Mouse (Mus musculus): ENCODE results near the gene Sh2d3c. TPM values are rescaled to one million over a fixed set of nuclear protein-coding genes. Genes with fewer than 3 reads are reported as not detected.
A peak's percentile ranks its signal among the peaks of the same experiment; 100 is the strongest.

The Sh2d3c gene
- total RNA-seq, 4 experiments from 2014 or later = 3.3 to 6.6 (median 6.1) TPM

DNA sequence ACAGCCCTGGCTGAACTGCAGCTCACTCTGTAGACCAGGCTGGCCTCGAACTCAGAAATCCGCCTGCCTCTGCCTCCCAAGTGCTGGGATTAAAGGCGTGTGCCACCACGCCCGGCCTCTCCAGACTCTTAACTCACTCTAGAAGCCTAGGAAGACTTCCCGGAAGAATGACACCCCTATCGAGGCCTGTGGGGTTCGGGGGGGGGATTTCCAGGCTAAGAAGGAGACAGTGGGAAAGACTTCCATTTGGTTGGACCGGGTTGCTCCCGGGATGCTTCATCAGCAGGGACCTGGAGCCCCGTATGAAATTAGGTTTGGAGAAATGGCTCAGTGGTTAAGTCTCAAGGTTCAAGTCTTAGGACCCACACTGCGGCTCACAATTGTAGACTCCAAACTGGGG is 26.2 kb upstream of the Sh2d3c start:
- DNase-seq (ENCODE audit: low spot score in 2 of 2) = no peak

DNA sequence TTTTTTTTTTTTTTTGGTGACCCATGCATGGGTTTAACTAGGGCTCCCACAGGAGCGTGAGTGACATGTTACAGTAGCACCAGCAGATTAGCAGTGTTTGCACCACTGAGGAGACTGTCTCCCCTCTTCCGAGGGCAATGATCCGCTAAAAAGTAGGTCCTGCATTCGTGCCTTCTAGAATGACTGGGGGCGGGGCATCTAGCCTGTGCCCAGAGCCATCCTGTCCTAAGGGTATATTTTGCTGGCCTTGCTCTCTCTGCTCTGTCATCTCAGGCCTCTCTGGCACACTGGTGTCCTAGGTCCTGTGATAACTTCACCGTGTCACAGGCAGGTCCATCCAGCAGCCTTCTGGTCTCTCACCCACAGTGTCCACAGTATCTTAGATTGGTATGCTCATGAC is 21.2 kb upstream of the Sh2d3c start:
- DNase-seq (ENCODE audit: low spot score in 2 of 2) = no peak

DNA sequence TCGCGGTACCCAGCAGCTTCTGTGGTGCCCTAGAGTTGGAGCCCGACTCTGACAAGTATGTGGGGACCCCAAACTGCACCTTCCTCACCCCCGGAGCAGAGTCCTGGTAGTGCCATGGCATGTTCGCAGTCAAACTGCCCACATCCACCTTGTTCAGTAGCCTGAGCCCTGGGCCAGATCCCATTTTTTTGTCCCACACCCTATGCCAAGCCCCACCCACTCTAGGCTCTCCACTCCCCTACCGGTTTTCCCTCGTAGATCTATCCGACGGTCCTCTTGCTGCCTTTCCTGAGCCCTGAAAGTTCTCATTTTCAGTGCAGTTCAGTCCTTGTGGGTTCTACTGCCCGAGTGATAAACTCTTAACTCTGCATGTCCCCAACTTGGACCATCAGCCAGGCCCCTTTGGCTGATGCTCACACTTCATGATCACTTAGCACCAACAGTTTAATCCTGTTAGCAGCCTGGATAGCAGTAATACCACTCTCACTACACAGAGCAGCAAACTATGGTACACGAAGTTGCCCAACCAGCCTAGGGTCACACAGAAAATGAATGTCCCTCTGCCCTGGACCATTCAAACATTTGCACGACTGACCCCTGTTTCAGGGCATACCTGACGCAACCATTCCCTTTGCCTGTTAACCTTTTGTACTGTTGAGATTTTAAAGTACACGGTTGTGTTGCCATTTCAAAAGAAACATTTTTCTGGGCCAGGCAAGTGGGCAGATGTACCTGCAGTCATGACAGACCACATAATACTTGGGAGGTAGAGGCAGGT is 19.7 kb upstream of the Sh2d3c start:
- no peak for DNase-seq (ENCODE audit: low spot score in 2 of 2)

DNA sequence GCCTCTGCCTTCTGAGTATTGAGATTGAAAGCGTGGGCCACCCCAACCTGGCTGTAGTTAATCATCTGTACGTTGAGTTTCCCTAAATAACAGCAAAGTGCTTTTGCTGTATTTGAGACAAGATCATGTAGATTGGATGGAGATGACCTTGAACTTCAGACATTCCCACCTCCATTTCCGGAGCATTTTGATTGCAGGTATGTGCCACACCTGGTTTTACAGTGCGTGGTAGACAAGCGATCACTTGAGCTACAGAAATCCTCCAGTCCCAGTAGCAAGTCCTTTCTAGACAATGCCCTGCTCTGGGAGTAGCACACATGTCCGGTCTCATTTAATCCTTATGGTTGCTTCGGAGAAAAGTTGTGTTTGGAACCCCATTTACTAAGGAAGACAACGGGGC is 17.8 kb upstream of the Sh2d3c start:
- DNase-seq (ENCODE audit: low spot score in 2 of 2) = no peak

DNA sequence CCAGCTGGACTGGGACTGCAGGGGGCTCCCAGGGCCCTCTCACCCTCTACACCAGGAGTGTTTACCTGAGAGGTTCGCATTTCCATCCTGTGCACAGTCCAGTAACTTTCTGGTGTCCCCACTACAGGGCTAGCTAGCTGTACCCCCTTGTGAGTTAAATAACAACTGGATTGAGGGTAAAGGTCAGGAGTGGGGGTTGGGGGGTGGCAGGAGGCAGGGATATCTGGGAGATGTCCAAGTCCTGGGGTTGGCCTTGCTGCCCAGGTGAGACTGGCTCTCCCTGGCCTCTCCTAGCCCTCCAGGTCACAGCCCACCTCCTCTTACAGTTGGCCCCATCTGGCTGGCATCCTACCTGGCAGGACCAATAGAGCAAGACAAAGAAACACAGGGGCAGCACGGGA is 16.8 kb upstream of the Sh2d3c start, which contains the start of gene Fpgs:
Gene Fpgs, minus strand, starts transcription at position 125 of the 401 bp plus-strand sequence.
- no peak for DNase-seq (ENCODE audit: low spot score in 2 of 2)

DNA sequence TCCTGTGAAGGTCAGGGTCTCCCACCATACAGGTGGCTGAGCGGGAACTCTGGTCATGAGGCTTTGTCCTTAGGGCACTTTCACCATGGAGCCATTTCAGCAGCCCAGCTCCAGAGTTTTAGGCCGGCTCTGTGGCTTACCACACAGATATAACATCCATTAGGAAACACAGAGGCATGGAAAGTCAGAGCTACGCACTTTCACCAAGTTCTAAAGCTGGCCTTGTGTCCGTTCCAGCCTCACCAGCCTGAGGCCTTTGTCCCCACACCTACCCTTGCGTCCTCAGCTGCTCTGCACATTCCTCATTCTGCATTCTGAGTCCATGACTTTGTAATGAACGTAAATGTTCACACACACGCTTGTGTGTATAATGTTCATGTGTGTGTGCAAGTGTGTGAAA is 15.8 kb upstream of the Sh2d3c start:
- DNase-seq (ENCODE audit: low spot score in 2 of 2) = no peak

DNA sequence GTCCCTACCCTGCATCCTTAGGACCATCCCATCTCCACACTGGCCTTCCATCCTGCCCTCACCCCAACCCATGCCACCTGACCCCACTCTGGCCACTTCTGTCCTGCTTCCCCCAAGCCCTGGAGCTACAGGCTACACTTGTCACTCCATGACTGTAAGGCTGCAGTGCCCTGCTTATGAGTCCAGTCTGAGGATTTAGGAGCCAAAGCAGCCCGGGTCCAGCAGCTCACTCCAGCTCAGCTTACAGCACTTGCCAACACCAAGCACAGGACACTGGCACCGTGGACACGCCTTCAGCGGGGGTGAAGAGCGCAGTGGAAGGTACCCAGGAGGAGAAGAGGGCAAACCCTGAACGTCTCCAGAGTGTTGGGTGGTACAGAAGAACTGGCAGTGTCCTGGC is 13.9 kb upstream of the Sh2d3c start:
- no peak for DNase-seq (ENCODE audit: low spot score in 2 of 2)

DNA sequence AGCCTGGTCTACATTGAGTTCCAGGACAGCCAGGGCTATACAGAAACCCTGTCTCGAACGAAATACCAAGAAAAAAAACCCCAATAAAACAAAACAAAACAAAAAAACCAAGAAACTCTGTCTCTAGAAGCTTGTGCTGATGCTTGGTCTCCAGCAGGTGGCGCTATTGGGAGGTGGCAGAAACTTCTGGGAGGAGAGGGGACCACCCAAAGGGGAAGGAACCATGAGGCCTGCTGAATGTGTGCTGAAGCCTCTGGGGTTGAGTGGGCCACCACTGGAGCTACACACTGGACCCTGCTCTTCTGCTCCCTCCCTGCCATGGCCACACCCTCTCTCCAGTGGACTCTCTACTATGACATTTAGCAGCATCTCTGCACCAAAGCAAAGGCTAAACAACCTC is 12.2 kb upstream of the Sh2d3c start:
- DNase-seq (ENCODE audit: low spot score in 2 of 2) = no peak

DNA sequence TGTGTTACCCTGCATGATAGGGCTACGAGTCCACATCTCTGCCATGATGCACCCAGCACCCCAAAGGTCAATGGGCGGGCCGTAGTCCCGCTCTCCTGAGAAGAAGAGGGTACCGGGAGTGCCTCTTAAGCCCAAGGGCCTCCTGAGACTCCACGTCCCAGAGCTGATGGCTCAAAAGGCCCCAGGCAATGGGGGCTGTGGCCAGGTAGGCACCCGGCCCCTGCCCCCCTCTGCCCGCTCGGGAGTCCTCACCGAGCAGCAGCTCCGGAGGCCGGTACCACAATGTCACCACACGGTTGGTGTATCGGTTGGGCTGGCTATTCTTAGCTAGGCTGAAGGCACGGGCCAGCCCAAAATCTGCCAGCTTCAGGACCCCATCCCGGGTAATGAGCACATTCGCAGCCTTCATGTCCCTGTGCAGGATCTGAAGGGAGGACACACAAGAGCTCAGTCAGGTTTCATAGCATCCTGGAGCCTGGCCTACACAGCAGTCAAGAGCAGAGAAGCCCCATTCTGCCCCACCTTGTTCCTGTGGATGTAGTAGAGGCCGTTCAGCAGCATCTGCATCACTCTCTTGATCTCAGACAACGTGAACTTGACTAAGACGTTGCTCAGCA is 11.2 kb upstream of the Sh2d3c start:
- no peak for DNase-seq (ENCODE audit: low spot score in 2 of 2)

DNA sequence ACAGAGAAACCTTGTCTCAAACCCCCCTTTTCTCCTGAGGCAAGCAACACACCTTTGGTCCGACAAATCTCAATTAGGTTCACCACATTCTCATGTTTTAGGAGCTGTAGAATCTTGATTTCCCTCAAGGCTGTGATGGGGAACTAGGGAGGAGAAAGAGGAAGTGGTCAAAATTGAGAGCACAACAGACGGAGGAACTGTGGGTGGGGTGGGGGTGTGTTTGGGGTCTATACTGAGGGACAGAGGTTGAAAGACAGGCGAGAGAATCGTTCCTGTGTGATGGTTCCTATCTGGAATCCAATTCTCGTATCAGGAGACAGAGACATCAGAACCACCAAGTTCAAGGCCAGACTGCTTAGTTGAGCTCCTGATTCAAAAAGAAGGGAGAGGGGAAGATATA is 10.4 kb upstream of the Sh2d3c start:
- DNase-seq (ENCODE audit: low spot score in 2 of 2) = no peak

DNA sequence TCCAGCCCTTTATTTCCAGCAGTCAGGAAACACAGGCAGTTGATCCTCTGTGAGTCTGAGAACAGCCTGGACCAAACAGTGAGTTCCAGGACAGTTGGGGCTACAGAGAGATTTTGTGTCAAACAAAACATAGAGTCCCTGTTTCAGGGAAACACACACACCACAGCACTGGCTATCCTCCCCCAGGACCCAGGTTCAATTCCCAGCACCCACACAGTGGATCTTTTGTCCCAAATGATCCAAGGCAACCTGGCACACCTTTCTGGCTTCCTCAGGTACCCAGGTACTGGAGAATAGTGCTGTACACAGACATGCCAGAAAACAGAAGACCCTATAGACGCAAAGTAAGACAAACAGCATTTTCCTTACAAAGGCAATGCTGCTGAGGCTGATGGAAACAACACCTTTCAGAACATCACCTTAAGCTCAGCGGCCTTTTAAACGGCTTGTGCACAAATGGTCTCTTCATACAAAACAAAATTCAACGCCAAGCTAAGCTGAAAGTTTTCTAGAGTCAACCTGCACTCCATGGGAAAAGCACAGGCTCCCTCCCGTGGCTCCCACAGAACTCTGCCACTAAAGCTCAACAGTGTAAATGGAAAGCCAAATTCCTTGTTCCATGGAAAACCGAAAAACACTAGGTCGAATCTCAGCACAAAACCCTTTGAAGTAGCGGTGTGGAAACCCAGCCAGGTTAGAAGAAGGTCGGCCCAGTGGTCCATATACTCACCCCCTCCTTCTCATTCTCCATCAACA is 9.4 kb upstream of the Sh2d3c start:
- no peak for DNase-seq (ENCODE audit: low spot score in 2 of 2)

DNA sequence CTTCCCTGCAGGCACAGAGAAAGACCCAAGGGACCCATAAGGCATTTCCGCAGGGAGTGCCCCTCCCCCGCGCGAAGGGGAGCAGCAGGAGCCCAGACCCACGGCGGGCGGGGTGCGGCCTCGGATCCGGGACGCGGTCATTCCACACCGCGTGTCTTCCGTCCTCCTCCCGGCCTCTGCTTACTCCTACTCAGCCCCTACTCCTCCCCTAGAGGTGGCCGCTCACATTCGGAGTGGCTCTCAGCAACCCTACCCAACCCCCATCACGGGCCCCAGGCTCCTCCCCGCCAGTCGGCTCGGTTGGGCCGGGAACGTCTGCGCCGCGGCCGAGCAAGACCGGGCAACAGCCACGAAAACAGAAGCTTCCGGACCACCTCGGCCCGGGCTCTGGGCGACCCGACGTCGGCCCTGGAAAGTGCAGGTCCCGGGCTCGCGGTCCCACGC is 8.7 kb upstream of the Sh2d3c start:
- DNase-seq (ENCODE audit: low spot score in 2 of 2) = peak; percentile 45 to 56

DNA sequence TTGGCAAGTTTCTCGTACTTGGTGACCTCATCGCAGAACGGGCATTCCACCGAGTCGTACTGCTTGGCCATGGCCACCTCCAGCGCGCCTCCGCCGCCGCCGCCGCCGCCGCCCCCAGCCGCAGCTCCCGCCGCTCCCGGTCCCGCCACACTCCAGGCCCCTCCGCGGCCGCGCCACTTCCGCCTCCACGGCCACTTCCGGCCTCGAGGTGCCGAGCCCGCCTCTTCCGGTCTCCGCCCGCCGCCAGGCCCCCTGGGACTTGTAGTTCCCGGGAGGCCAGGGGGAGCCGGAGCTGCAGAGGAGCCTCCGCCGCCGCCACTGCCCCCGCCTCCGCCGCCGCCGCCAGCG is 8.3 kb upstream of the Sh2d3c start:
- DNase-seq (ENCODE audit: low spot score in 2 of 2) = peak; percentile 91 to 94

DNA sequence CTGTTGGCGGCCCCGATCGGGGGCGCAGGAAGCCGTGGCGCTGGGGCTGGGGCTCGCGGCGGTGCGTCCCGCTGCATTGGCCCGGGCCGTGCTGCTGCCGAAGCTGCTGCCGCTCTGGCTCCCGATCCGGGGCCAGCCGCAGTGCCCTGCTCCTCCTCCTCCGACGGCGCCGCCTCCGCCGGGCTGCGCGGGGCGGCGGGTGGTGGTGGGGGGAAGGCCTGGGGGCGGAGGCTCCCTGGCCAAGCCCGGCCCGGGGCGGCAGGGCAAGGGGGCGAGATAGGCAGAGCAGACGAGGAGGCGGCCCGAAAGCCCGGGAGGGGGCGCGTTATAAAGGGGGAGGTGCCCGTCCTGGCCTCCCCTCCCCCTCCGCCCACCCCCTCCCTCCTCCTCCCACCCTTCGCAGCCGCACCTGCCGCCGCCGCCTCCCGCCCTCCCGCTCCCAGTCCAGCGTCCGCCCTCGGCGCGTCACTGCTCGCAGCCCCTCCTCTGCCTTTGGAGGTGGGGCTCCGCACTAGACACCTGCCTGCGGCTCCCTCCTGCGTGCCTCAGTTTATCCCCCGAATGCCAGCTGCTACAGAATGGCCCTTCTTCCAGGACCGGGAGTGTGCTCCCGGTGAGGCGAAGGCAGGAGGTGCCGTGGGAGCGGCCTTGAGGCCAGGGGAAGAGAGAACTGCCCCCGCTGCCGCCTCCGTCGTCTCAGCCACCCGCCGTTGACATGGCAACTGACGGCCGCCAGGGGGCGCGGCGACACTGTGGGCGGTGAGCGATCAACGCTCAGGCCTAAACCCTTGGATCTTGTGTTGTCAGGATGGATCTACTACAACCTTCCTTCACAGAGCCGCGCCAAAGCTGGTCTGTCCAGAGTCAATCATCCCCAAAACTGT is 7.7 kb upstream of the Sh2d3c start, which contains the start of gene Cdk9:
Gene Cdk9, minus strand, starts transcription at position 143 of the 884 bp plus-strand sequence.
- DNase-seq (ENCODE audit: low spot score in 2 of 2) = peak; percentile 88 to 89

DNA sequence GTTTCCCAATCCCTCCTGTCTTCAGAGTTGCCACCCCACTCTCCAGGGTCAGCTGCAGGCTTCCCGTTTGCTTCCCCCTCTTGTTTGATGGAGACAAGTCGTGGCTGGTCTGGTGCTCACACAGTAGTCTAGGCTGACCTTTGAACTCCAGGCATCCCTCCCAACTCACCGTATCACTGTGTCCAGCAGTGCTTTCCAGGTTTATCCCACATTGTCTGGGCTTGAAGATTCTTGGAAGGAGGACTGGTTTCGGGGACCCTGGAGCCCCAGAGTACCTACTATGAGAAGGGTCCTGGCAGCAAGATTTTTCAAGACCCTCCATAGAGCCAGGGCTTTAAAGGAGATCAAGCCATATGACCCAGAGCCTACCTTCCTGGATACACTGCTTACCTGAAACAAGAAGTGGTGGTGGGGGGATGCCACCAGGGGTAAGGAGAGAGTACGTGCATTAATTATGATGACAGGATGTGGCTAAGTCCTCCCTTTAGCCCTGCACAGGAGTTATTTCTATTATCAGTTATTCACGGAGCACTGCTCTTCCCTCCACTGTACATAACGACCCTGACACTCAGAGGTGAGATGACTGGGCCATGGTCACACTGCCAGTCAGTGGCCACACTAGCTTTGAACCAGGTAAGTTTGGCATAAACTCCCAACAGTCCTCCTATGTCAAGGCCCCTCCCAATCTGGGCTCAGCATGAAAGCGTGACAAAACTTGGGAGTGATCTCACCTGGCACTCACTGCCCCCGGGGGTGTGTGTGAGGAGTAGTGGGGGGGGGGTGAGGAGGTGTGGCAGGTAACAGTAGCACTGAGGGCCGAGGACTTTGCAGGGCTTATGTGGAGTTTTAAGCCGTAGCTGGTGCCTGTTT is 6.5 kb upstream of the Sh2d3c start:
- no peak for DNase-seq (ENCODE audit: low spot score in 2 of 2)

DNA sequence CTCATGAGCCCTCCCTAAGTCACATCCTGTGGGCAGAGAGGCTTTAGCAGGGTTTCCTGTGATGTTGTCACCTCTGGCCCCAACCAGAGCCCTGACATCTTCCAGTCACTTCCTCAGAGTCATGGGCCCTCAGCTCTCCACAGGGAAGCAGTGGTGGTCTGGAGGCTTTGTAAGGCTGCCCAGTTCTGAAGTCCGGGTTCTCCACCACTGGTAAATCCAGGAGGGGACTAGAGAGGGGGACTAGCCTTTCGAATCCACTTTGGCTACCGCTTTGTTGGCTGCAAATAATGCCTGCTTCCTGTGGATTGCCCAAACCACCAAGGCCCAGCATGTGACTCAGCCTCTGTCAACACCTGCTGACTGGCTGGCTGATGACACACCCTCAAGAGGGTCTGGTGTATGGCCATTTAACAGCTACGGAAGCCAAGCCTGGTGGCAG is 5.8 kb upstream of the Sh2d3c start:
- no peak for DNase-seq (ENCODE audit: low spot score in 2 of 2)

DNA sequence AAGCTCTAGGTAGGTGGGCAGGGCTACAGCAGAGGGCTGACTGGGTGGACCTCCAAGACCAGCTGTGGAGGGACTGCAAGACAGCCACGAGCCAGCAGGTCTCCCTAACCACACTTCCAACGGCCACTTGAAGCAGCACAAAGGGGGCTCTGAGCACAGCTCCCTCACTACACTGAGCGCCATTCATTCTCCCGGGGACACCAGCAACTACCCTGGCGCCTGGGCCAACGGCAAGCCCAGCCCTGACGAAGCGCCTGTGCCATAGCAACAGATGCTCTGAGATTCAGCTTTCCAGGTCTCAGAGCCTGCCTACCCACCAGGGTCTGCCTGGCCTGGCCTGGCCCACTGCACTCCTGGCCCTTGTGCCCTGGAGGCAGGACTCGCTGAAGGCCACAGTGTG is 2.1 kb upstream of the Sh2d3c start:
- no peak for DNase-seq (ENCODE audit: low spot score in 2 of 2)

DNA sequence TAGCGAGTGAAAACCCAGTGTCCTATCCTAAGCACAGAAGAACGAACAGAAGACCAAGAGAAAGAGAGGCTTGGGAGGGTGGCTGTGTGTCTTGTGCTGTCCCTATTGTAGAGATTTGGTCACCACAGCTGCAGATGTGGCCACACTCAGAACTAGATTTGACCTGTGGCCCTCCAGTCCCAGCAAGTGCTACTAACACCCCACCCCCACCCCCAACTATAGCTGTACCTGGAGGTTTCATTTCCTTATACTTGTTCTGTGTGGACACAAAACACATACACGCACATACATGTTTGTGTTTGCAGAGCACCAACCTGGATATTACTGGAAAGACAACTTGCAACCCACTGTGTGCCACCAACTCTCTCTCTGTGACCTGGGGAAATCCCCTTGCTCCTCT is 802 bp upstream of the Sh2d3c start:
- no peak for DNase-seq (ENCODE audit: low spot score in 2 of 2)

DNA sequence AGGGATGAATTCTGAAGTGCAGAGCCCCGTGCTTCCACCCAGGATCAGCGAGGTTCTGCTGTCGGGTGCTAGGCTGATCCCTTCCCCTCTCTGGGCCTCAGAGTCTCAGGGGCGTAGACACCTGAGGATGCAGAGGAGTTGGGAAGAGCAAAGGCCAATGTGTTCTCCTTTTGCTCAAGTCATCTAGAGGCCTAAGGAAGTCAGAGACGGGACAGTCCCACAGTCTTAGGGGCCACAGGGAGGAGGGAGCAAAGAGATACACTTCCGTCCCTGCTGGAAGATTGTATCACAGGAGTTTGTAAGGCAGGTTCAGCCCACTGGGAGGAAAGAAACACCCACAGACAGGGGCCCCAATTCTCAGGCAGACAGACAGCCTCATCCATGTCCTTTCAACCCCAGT is 1.2 kb downstream of the Sh2d3c start:
- no peak for DNase-seq (ENCODE audit: low spot score in 2 of 2)

DNA sequence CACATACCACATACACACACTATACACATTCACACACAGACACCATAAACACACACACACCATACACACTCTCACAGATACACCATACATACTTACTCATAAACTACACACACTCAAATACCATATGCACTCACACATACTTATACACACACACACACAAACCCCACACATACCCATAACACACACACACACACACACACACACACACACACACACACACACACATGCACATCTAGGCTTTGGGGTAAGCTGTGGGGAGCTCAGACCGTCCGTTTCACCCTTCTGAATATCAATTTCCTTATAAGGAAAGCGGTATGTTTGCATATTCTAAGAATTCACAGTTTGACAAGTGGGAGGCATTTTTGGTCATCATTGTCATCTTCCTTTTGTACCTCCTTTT is 1.7 kb downstream of the Sh2d3c start:
- DNase-seq (ENCODE audit: low spot score in 2 of 2) = no peak

Measured in gastrocnemius, adult 8-10 months (tissue).